Mouse (Mus musculus) brain, embryonic 14.5 days (tissue): ENCODE measurements around the gene Macrod2.

ENCODE experiments used
- CTCF ChIP-seq: fragments of 200-500 bp; IDR thresholded peaks from 2 replicates; pipeline ENCODE4 v1.5.1; 2012; ENCODE audit warnings: inconsistent platforms, mild to moderate bottlenecking, moderate library complexity, borderline replicate concordance; ENCODE audit not compliant: insufficient read depth, insufficient read length; ENCODE audit errors: extremely low read depth
- POLR2A ChIP-seq: fragments of 200-500 bp; IDR thresholded peaks from 2 replicates; pipeline ENCODE4 v1.6.1; 2012; ENCODE audit warnings: mild to moderate bottlenecking, inconsistent platforms, borderline replicate concordance; ENCODE audit not compliant: poor library complexity, insufficient read depth, insufficient read length, severe bottlenecking; ENCODE audit errors: extremely low read depth

- no peak for TF ChIP-seq CTCF
- no peak for TF ChIP-seq POLR2A
These were observed 1869.6 kb downstream of the Macrod2 start for GRCm38 (mm10) chr2:142264697-142265096.
